Mouse (Mus musculus) B cell, adult 2 months (primary cell): ENCODE measurements around the gene Ntrk2.
"Not testable (repeated sequence)": the region's sequence is repeated elsewhere in the genome, so short reads cannot be mapped to it uniquely, and the experiment has no call there.

Experiments
- DNase-seq, 2 experiments: peaks; one replicate each; pipeline ENCODE4 v3.0.0; 2022

Gene Ntrk2

DNA sequence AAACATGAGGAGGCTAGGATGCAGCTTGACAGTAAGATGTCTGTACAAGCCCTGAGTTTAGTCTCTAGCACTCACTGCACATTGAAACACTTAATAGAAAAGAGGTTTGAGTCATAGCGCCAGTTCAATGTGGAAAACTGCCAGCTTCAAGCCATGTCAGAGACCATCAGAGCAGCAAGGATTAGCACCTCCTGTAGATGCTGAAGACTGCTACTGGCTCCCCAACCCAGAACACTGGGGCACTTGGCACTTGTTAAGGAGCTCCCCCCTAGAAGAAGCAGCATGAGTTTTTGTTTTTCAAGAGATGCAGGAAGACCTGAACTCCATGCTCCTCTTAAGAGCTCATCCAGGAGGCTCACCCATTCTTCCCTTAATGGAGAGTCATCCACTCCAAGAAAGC is 251.5 kb downstream of the Ntrk2 start:
- DNase-seq = no peak

DNA sequence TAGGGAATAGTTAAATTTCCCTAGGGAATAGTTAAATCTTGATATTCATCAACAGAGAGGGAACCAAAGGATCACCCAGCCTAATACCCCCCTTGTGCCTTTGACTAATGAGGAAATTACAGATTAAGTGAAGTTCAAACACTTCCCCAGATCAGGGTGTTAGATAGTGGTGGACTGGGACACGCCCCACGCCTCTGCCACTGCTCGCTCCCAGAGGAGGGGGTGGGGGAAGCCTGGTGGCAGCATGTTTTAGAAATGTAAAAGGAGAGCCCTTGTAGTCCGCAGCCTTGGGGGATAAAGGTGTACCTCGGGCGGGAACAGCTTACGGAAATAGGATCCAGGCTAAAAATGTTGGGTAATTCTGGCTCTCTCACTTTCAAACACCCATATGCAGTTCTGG is 252.7 kb downstream of the Ntrk2 start:
- DNase-seq = no peak

- DNase-seq = no peak
Observed at GRCm38 (mm10) chr13:59065677-59066076, 259.3 kb downstream of the Ntrk2 start.

DNA sequence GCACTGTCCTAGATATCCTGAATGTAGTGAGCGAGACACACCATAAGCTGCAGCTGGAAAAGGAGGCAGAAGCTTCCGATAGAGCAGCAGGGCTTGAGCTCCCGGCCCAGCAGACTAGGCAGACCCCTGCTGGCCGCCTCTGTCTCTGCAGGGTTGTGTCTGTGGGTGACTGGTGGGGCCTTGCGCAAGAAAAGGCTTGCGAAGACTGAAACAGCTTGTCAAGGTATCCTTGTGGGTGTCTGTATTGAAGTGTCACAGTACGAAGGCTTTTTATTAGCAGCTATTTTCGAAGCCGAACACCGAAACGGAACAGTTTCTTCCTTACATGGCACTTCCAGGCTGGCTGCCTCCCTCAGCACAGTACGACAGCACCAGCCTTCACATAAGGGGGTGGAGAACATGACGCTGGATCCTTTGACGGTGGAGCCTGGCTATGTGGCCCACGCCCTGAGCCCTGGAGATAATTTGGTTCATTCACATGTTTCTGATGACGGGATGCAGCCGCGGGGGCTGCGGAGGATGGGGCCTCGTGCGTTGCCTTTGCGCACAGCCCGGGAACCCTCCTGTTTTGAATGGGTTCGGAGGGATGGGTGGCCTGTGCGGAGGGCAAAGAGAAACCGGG is 267.4 kb downstream of the Ntrk2 start:
- no peak for DNase-seq

DNA sequence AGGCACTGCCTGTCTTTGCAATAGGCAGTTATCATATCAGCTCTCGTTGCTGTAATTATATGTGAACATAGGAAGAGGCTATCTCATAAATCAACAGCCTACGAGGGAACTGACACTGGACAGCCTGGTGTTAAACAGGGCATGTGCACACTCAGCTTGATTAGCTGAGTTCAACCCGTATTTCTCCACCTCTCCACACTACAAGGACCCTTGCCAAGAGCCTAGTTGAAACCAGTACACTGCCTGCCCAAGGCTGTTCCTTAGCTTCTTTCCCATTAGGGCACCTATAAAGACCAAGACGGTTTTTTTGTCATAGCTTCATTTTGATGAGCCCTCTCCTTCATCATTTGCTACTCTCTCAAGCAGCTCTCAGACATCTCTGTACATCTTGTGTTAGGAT is 270.1 kb downstream of the Ntrk2 start:
- DNase-seq = no peak

DNA sequence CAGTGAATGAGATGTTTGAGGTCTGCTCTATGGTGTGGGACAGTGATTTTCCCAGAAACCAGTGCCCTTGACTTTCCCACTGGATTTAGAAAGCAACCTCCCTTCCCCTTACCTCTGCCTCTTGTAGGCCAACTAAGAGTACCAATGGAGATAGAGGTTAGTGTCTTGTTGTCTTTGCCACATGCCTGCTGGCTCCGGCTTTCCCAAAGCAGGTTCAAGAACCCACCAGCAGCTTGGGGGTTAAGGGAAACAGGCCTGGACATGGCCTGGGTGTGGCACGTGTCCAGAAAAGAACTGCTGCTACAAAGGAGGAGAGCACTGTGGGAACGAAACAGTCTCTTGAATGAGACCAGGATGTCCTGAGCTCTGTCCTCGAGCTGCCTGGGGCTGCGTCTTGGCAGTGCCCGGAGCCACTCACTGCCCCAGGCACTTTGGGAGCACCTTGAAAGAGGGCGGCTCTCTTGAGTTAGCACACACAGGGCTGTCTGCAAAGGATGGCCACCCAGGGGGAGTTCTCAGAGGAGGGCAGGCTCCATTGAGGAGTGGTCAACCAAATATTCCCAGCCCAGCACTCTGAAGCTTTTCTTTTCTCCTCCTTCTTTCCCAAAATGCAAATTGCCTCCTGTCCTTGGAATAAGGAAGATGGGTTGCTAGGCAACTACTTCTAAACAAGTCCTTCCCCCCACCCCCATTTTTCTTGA is 273.5 kb downstream of the Ntrk2 start:
- DNase-seq = no peak

GRCm38 (mm10) chr13:59080468-59080867 is 274.1 kb downstream of the Ntrk2 start:
- no peak for DNase-seq

GRCm38 (mm10) chr13:59089016-59089415 is 282.6 kb downstream of the Ntrk2 start:
- DNase-seq = no peak

DNA sequence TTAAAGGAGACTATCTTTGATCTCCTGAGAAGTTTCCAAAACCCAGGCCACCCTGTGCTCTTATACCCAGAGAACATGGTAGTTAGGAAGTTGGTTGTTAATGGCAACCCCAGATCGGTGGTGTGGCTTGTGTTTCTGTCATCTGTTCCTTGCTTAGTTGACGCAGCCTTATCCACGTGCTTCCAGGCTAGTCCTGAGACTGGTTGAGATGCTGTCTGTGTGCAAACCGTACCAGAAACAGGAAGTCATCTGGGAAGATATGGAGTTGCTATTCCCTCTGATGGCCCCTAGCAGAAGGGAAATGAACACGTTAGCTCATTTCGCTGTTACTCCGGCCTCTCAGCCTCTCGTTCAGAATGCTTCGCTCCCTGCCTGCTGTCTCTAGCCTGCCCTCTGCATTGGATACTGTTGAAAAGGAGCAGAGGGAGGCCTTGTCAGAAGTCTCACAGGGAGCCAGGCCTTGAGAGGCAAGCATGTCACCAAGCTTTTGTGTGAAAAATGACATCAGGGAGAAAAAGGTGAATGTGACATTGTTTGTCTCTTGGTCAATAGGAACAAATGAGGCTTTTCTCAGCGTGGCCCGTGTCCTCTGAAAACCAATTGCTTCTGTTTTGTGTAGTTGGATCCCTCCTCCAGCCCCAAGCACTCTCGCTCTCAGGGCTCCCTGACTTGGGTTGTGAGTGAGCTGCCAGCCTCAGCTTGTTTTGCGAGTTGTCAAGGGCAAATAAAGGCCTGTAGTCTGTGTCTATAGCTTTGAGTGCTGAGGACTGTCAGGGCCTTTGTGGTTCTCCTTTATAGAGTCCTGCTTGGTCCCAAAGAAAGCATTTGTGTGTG is 285.0 kb downstream of the Ntrk2 start:
- no peak for DNase-seq

GRCm38 (mm10) chr13:59092045-59092857 is 285.9 kb downstream of the Ntrk2 start:
- DNase-seq = no peak

DNA sequence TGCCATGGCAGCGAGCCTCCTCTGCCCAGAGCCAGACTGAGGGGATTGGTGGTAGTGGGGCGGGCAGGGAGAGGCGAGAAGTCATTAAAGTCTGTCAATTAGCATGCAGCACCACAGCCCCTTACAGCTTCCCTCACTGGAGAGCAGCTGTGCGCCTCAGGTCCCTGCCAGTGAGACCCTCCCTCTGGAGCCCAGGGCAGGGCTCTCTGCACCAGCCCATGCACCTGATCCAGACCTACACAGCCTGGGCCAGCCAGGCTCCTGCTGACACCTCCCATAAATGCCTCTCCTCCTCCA is 286.4 kb downstream of the Ntrk2 start:
- no peak for DNase-seq

DNA sequence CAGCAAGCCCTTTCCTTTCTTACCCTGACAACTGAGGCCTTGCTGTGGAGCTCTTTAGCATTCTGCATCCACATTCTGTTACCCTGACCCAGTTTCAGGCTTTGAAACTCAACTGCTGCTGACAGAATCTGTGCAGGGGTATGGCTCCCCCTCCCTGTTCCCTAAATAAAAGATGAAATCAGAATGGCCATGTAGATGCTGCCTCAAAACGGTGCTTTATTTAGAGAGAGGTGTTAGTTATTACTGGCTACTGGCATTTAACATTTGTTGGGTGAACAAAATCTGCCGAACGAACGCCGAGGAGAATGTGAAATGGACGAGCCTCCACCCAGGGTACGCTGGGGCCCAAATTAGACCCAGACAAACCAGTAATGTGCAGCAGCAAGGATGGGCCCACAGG is 288.4 kb downstream of the Ntrk2 start:
- DNase-seq = no peak

DNA sequence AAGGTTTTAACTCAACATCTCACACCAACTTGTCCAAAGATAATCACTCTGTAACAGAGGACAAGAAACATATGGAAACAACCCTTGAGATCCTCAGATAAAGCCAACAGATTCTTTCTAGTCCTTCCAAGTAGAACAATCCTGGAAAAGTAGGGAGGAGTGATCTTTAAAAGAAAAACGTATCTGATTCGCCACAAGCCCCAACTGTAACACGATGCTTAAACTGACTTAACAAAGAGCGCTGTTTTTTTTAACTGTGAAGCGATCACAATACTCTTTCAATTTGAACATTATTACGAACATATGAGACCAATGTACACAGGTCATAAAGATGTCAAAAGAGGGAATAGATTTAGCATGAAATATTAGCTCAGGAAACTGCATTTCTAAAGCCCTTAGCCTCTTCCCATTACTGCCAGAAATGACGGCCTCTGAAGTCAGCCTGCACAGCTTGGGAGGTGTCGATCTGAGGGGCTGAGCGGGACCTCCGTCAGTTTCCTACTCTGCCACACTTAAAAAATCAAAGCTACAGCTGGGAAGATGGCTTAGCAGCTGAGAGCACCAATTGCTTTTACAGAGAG is 289.5 kb downstream of the Ntrk2 start:
- DNase-seq = no peak

GRCm38 (mm10) chr13:59100086-59100485 is 293.7 kb downstream of the Ntrk2 start:
- no peak for DNase-seq

DNA sequence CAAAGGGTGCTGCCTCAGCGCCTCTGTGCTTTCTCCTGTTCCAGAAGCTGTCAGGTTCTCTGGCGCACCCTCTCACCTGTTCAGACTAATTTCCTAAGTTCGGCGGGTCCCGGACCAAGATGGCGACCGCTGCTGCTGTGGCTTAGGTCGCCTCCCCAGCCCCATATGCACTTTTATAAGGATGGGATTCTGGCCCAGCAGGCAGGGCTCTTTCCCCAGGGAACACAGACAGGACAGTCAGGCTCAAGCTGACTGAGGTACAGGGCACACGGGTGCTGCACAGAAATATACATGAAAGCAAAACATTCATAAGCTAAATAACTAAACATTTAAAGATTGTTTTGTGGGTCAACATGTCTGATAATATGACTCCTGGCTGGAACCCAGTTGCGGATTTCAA is 301.4 kb downstream of the Ntrk2 start:
- not testable (repeated sequence) for DNase-seq

DNA sequence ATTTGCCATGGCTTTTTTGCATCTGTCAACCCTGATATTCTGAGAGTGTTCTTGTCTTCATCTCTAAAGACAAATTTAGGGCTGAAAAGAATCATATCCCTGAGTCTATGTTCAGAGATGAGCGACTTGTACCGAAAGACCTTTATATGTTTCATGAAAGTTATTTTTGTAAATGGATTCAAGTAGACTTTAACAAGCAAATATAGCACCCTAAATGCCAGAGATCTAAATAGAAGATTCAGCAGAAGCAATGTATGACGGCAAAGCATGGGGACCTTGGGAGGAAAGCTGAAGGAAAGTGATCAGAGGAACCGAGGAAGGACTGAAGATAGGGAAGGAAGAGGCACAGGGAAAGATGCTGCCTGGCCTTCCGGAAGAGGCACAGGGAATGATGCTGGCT is 303.7 kb downstream of the Ntrk2 start:
- DNase-seq = no peak

DNA sequence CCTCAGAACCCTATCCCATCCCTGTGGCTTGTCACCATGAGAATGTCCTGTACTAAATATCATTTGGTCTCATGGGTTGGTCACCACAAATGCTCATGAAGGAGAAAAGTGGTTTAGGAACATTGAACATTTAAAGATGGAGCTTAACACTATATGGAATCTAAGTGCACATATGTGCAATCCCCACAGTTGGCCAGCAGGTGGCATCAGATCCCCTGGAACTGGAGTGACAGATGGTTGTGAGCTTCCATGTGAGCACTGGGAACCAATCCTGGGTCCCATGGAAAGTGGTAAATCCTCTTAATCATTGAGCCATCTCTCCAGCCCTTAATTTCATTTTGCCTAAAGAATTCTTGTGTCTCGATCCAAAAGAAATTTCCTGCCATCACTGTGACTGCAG is 308.3 kb downstream of the Ntrk2 start:
- no peak for DNase-seq

DNA sequence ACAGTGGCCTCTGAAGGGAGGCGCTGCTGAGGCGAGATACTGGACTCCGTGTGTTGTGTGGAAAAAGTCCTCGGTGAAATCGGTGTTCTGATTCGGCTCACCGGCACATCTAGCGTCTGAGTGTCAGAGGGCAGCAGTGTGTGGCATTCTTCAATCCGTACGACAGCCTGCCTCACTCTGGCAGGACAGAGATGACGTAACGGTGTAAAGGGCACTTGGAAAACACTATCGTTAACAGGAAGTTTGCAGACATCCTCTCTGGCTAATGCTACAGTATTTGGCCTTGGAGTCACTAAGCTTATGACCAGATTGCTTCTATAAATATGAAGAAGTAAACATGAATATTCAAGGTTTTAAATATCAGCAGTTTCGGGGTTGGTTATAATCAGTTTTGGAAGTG is 309.2 kb downstream of the Ntrk2 start:
- no peak for DNase-seq

DNA sequence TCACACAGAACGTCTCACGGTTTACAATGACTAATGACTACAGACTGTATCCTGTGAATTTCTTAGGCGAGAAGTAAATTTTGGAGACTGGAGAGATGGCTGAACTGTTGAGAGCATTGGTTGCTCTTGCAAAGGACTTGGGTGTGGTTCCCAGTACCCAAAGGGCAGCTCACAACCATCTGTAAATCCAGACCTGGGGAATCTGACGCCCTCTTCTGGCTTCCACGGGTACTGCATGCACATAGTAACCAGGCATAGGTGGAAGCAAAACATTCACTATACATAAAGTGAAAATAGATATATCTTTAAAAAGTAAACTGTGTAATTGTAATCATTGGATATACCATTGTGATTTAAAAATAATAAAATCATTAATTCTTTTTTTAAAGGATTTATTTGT is 310.9 kb downstream of the Ntrk2 start:
- DNase-seq = no peak

GRCm38 (mm10) chr13:59119596-59120394 is 313.4 kb downstream of the Ntrk2 start:
- no peak for DNase-seq

DNA sequence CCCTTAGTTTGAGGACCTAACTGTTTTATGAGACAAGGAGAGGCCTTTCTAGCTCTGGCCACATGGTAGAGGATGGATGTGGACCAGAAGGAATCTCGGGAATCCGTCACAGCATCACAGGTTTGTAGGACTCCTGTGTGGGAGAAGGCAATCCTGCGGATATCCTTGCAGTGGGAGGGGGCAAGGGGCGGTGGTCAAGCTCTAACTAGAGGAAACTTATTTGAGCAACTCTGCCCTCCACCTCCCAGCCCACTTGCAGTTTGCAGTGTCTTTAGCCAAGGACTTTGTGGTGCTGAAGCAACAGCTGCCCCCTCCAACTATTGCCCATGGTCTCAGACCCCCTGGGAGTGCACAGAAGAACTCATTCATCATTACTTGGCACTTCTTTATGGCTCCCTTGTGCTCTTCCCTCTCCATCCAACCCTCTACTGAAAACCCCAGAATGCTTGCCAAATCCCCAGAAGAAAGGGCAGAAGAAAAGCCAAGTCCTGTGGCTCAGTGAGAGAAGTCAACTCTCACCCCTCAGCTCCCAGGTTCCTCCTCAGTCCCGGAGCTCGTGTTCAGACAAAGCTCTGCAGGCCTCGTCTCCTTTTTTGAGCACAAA is 336.9 kb downstream of the Ntrk2 start:
- no peak for DNase-seq
